Mouse (Mus musculus): ENCODE data around the gene Nav2.
A peak's percentile ranks its signal among the peaks of the same experiment; 100 is the strongest.

The Nav2 gene

GRCm38 (mm10) chr7:49371345-49371744 is 462.8 kb downstream of the Nav2 start:
- DNase-seq: no peak

GRCm38 (mm10) chr7:49371972-49372371 is 463.5 kb downstream of the Nav2 start:
- DNase-seq: no peak

- no peak for DNase-seq
Measured at GRCm38 (mm10) chr7:49373173-49373572, 464.7 kb downstream of the Nav2 start.

- no peak for DNase-seq
Measured at GRCm38 (mm10) chr7:49373661-49374060, 465.1 kb downstream of the Nav2 start.

- DNase-seq: peak in 1 of 2 experiments; percentile 65
Measured at GRCm38 (mm10) chr7:49375499-49375974, 467.0 kb downstream of the Nav2 start.

GRCm38 (mm10) chr7:49378608-49379007 is 470.1 kb downstream of the Nav2 start:
- DNase-seq: no peak

- no peak for DNase-seq
Measured at GRCm38 (mm10) chr7:49380940-49381339, 472.4 kb downstream of the Nav2 start.

- no peak for DNase-seq
Measured at GRCm38 (mm10) chr7:49382884-49383283, 474.4 kb downstream of the Nav2 start.

GRCm38 (mm10) chr7:49388137-49388536 is 479.6 kb downstream of the Nav2 start:
- no peak for DNase-seq

GRCm38 (mm10) chr7:49390312-49390711 is 481.8 kb downstream of the Nav2 start:
- no peak for DNase-seq

- DNase-seq: no peak
Measured at GRCm38 (mm10) chr7:49390829-49391228, 482.3 kb downstream of the Nav2 start.

- DNase-seq: peak in 1 of 2 experiments; percentile 50
Measured at GRCm38 (mm10) chr7:49392180-49392579, 483.7 kb downstream of the Nav2 start.

- DNase-seq: no peak
Measured at GRCm38 (mm10) chr7:49392834-49393233, 484.3 kb downstream of the Nav2 start.

- no peak for DNase-seq
Measured at GRCm38 (mm10) chr7:49393857-49394256, 485.3 kb downstream of the Nav2 start.

- no peak for DNase-seq
Measured at GRCm38 (mm10) chr7:49396202-49396601, 487.7 kb downstream of the Nav2 start.

GRCm38 (mm10) chr7:49397441-49398003 is 489.0 kb downstream of the Nav2 start:
- DNase-seq: peak; percentile 47 to 55

- no peak for DNase-seq
Measured at GRCm38 (mm10) chr7:49398020-49398516, 489.6 kb downstream of the Nav2 start.

- peak; percentile 62 to 80 for DNase-seq
Measured at GRCm38 (mm10) chr7:49399314-49399713, 490.8 kb downstream of the Nav2 start.

GRCm38 (mm10) chr7:49400463-49400862 is 491.9 kb downstream of the Nav2 start:
- no peak for DNase-seq

- no peak for DNase-seq
Measured at GRCm38 (mm10) chr7:49402526-49402925, 494.0 kb downstream of the Nav2 start.

- no peak for DNase-seq
Measured at GRCm38 (mm10) chr7:49407688-49408087, 499.2 kb downstream of the Nav2 start.

GRCm38 (mm10) chr7:49408625-49409024 is 500.1 kb downstream of the Nav2 start:
- DNase-seq: no peak

GRCm38 (mm10) chr7:49409265-49409664 is 500.7 kb downstream of the Nav2 start:
- DNase-seq: no peak

- peak in 1 of 2 experiments; percentile 52 for DNase-seq
Measured at GRCm38 (mm10) chr7:49410188-49410587, 501.7 kb downstream of the Nav2 start.

GRCm38 (mm10) chr7:49410892-49411291 is 502.4 kb downstream of the Nav2 start:
- DNase-seq: peak; percentile 47
